Mouse (Mus musculus) right cerebral cortex, postnatal 14 days (tissue): Measurements from ENCODE around the gene Tle6.

Experiments
- DNase-seq: peaks from one replicate; pipeline ENCODE4 v3.0.0; 2022

The Tle6 gene

GRCm38 (mm10) chr10:81583347-81583746 lies 17.5 kb downstream of the Tle6 start:
- no peak for DNase-seq

GRCm38 (mm10) chr10:81580441-81581070 lies 20.3 kb downstream of the Tle6 start:
- DNase-seq: no peak

- DNase-seq: no peak
Measured at GRCm38 (mm10) chr10:81579967-81580366, 20.9 kb downstream of the Tle6 start.

GRCm38 (mm10) chr10:81575695-81576094 lies 25.2 kb downstream of the Tle6 start:
- no peak for DNase-seq

GRCm38 (mm10) chr10:81575208-81575631 lies 25.7 kb downstream of the Tle6 start:
- no peak for DNase-seq

DNA sequence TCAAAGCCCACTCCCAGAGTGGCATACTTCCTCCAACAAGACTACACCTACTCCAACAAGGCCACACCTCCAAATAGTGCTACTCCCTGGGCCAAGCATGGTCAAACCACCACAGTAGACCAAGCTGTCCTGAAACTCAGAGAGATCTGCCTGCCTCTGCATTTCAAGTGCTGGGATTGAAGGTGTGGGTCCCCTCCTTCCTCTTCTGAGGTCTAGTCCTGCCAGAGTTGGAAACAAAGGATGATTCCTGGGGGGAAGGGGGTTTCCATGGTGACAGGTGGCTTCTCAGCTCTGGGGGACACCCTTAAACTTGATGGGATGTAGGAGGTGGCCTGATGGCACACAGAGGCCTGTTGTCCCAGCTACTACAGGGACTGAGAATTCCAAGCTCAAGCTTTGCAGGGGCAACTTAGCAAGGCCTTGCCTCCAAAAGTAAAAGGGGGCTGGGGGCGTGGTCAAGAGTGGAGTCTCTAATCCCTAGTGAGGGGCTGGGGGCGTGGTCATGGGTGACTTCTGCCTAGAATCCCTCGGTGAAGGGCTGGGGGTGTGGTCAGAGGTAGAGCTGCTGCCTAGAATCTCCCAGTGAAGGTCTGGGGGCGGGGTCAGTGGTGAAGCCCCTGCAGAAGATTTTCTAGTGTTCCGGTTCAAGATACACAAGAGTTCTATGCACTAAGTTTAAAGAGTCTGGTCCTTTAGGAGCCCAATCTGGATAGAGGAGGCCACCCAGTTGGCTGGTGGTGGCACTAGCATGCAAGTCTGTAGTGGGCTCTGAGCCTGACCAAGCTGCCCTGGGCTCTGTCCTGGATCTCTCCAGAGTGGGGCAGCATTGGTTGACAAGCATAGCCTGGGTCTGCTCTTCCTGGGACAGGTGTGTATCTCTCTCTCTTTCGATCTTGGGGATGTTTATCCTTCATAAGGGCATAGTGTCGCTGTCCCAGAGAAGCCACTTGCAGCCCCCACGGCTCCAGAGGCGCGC lies 26.5 kb downstream of the Tle6 start, which contains the start of gene Tle2:
Tle2 (plus strand) TSS at position 481 of the 976 bp plus-strand sequence.
- no peak for DNase-seq

- DNase-seq: no peak
Measured at GRCm38 (mm10) chr10:81572975-81573374, 27.9 kb downstream of the Tle6 start.

DNA sequence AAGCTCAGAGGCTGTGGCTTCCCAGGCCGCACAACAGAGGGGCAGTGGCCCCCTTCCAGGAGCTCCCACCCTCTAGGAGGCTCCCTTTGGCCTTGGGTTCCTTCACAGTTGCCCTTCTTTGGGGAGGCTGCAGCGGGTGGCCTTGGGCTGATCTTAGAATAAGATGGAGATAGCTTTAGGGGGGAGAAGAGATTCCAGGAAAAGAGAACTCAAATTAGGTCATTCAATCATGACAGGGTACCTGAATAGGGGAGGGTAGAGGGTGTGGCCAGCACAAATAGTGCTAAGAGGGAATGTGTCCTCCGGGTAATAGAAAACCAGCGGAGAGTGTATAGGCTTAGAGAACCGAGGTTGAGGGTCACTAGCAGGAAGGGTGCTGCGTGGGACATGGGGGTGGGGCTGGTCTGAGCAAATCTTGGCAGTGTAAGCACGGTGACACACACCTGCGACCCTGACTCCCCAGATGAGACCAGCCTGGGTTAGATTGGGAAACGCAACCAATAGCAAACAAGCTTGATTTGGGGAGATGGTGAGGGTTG lies 28.7 kb downstream of the Tle6 start:
- DNase-seq: no peak

DNA sequence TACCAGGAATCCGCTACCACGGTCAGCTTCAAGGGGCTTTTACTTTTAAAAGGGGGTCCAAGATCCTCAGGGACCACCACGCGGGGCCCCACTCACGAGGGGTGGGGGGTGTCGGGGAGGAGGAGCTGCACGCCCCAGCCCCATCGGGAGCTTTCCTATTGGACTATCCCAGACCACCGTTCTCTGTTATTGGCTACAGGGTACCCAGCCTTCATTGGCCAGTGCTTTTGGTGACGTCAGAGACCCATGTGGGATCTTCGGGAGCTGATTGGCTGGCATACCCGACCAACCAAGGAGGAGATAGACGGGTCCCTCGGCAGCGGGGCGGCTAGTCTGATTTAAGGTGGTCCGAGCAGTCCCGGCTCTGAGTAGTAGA lies 29.4 kb downstream of the Tle6 start:
- DNase-seq: peak; percentile 98

GRCm38 (mm10) chr10:81570831-81571500 lies 29.9 kb downstream of the Tle6 start:
- DNase-seq: peak; percentile 97

DNA sequence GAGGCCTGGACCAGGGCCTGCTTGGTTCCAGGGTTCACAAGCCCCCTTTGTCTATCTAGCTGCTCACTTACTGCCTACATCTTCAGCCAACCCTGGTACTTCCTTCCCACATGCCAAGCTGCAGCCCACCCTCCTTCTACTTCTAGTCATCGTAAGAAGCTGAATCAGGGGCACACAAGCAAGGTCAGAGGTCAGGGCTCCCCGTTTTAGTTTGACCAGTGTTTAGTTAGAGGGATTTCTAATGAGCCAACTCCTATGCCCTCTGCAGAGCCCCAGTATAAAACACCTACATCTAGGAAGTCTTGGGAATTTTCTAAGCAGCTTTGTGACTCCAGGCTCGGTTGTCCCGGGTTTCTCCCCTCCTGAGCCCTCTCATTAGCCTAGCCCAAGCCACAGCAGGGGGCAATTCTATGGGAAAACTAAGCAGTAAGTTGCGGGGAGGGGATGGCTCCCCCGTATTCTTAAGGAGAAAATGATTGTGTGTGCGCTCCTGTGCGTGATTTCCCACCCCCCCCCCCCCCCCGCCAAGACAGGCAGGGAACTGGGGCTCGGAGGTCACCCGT lies 30.6 kb downstream of the Tle6 start:
- DNase-seq: no peak

- no peak for DNase-seq
Measured at GRCm38 (mm10) chr10:81569507-81570237, 31.2 kb downstream of the Tle6 start.

- DNase-seq: no peak
Measured at GRCm38 (mm10) chr10:81568381-81569191, 32.3 kb downstream of the Tle6 start.

GRCm38 (mm10) chr10:81565257-81566228 lies 35.3 kb downstream of the Tle6 start:
- no peak for DNase-seq

- DNase-seq: peak; percentile 71
Measured at GRCm38 (mm10) chr10:81564734-81565133, 36.1 kb downstream of the Tle6 start.

DNA sequence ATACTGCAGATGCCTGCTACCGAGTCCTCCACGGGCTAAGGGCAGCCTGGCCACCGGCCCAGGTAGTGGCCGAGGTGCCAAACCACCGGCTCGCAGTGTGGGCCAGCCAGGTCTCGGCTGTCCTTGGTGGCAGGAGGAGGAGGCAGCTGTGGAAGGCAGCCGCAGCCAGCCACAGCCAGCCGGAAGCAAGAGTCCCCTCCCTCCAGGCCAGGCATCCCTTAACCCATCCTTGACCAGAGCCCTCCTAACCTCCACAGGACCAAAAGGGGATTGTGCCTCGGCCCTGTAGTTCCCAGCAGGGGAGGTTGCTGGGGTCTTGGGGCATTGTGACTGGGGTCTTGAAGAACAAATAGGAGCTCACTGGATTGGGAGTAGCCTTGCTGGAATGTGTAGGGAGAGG lies 36.7 kb downstream of the Tle6 start:
- no peak for DNase-seq

- no peak for DNase-seq
Measured at GRCm38 (mm10) chr10:81563481-81563880, 37.4 kb downstream of the Tle6 start.

DNA sequence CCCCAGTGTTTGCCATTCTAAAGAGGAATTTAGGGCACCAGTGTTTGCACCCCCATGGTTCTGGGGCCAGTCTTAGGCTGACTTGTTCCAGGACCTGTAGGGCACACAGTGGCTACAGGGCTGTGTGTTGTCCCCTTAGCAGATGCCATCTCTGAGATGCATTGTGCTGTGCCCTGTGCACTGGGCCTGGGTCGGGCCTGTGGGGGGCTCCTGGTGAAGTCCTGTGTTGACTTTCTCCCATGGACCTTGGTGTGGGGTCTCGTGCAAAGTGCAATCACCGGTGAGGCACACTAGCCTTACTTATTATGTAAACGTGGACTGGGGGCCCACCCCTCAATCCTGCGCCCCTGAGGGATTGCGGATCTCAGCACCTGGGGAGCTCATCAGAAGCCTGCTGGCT lies 38.5 kb downstream of the Tle6 start:
- DNase-seq: no peak

- DNase-seq: no peak
Measured at GRCm38 (mm10) chr10:81560719-81561459, 40.0 kb downstream of the Tle6 start.
